Mouse (Mus musculus) embryonic facial prominence, embryonic 11.5 days (tissue): ENCODE results near the gene Nfib. TPM values are rescaled to one million over a fixed set of nuclear protein-coding genes. Genes with fewer than 3 reads are reported as not detected.

Experiments used
- ATAC-seq: fragments of 200-750 bp; cut with Nextera tagmentation; replicated peaks from 2 replicates; pipeline ENCODE4 v1.8.0; 2017; ENCODE audit warnings: low read depth; ENCODE audit not compliant: insufficient number of reproducible peaks, low FRiP score, low TSS enrichment
- DNase-seq: peaks from one replicate; pipeline ENCODE4 v3.0.0-alpha.2; 2015; ENCODE audit warnings: low spot score
- H3K27ac ChIP-seq: fragments of 300-500 bp; sonication (generic); replicated peaks from 2 replicates; pipeline ENCODE4 v1.5.1; 2014; ENCODE audit warnings: mild to moderate bottlenecking, low read depth, low read length, control low read depth
- H3K27me3 ChIP-seq: fragments of 300-500 bp; sonication (generic); 2 replicates; pipeline ENCODE4 v1.6.1; 2014; ENCODE audit warnings: mild to moderate bottlenecking, low read length, moderate library complexity, mixed read lengths; ENCODE audit not compliant: control insufficient read depth, insufficient read depth
- H3K36me3 ChIP-seq: fragments of 300-500 bp; sonication (generic); replicated peaks from 2 replicates; pipeline ENCODE4 v1.6.1; 2014; ENCODE audit warnings: low read depth, mild to moderate bottlenecking, low read length, moderate library complexity, mixed read lengths; ENCODE audit not compliant: control insufficient read depth, insufficient read depth
- H3K4me1 ChIP-seq: fragments of 300-500 bp; sonication (generic); 2 replicates; pipeline ENCODE4 v1.6.1; 2014; ENCODE audit warnings: low read length, mixed read lengths; ENCODE audit not compliant: control insufficient read depth, insufficient read depth
- H3K4me2 ChIP-seq: fragments of 300-500 bp; sonication (generic); 2 replicates; pipeline ENCODE4 v1.6.1; 2014; ENCODE audit warnings: low read depth, mild to moderate bottlenecking, control low read depth, low read length, moderate library complexity
- H3K4me3 ChIP-seq: fragments of 300-500 bp; sonication (generic); 2 replicates; pipeline ENCODE4 v1.5.1; 2014; ENCODE audit warnings: low read depth, low read length, control low read depth
- H3K9ac ChIP-seq: fragments of 300-500 bp; sonication (generic); replicated peaks from 2 replicates; pipeline ENCODE4 v1.6.1; 2014; ENCODE audit warnings: mild to moderate bottlenecking, control low read depth, low read length
- H3K9me3 ChIP-seq: fragments of 300-500 bp; sonication (generic); replicated peaks from 2 replicates; pipeline ENCODE4 v1.6.1; 2016; ENCODE audit warnings: mild to moderate bottlenecking, low read length, inconsistent platforms, mixed read lengths; ENCODE audit not compliant: control insufficient read depth
- WGBS: fragments of 180-500 bp; shearing (Covaris S2); extraction: QIAGEN DNeasy Blood & Tissue Kit; methylation state at CpG from one replicate; pipeline ENCODE4 v1.1.7; 2014; 5-methylcytosine and 5-hydroxymethylcytosine counted together
- polyA plus RNA-seq: library from polyadenylated mRNA; unstranded; fragments of >200 nt; fragmentation: Nextera tagmentation; extraction: Ambion mirVana; gene quantifications from 2 replicates; pipeline ENCODE4 v1.2.1, GENCODE M21; 2014

Nfib gene
- polyA plus RNA-seq, 1 experiment from 2014 or later = 30.9 TPM

DNA sequence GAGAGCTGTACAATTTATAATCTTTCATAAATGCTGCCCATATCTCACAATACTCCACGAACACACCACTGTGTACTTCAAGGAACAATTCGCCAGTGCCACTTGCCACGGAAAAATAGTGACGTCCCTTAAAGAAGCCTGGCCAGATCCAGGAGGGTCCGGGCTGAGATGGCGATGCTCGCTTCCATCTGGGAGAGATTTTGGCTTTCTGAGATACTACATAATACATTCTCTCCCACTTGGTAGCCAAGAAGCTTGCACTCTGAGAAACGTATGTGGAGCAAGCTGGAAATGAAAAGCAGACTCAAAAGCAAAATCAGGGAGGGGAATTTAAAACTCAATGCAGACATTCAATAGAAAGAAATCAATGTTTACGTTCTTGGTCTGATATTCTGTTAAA is 313.1 kb downstream of the Nfib start:
- DNase-seq (peak; percentile 52), ATAC-seq (no peak)
- Histone ChIP-seq H3K9ac (no peak overlapping the region), H3K27me3 (no peaks in the 10 kb centered on the region), H3K27ac (no peak overlapping the region), H3K36me3 (no peaks in the 10 kb centered on the region), H3K4me3 (no peak overlapping the region), H3K4me2 (no peak overlapping the region), H3K9me3 (no peaks in the 10 kb centered on the region), H3K4me1 (no peaks in the 10 kb centered on the region)
- 62% methylated on average over 9 of the region's 9 CpGs for WGBS

DNA sequence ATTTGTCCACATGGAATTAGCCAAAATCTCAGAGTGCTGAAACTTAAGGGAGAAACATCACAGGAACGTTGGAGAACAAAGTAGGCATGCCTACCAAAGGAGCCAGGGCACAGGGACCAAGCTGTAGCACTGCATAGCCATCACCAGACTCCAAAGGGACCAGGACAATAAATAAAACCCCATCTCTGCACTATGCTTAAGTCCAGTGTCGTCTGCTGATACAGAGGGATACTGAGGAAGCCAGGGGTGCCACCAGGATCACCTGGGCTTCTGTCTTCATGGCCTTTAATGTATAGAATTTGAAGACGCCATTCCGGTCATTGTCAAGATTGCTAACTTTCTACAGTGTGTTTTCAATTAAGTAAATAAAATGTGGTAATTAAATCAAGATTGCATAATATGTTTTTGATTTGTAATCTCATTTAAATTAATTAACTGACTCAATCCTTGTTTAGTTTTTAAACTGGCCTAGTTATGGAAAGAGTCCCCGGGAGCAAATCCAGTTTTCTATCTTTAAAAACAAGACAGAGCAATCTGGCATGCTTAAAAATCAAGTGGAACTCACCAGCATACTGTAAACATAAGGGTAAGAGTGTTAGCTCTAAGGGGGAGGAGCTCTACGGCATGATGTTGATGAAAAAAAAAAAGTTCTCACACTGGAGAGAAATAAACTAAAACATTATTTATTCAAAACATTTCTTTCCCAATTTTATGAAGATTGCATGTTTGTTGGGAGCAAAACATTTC is 313.7 kb downstream of the Nfib start:
- ATAC-seq (no peak), DNase-seq (no peak)
- no peaks in the 10 kb centered on the region for H3K27me3 ChIP-seq
- no peak overlapping the region for H3K4me3 ChIP-seq
- no peak overlapping the region for H3K9ac ChIP-seq
- H3K9me3 ChIP-seq = no peaks in the 10 kb centered on the region
- H3K36me3 ChIP-seq = no peaks in the 10 kb centered on the region
- no peak overlapping the region for H3K27ac ChIP-seq
- 56% methylated on average over 6 of the region's 6 CpGs for WGBS
- no peaks in the 10 kb centered on the region for H3K4me1 ChIP-seq
- H3K4me2 ChIP-seq = no peak overlapping the region

DNA sequence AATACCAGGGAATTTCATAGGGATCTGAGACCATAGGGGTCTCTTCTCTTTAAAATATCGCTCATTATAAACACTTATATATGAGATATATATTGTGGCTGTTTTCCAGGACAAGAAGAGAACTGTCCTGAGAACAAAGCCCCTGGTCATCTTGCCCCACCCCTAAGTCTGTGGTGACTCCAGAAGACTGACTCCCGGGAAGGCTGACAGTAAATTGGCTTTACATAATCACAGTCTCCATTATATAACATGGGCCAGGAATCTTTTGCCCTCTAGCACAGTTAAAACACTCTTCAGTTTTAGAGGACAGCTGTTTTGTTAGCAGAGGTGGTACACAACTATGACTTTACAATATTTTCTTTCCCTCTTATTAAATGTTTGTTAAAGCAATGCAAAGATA is 315.0 kb downstream of the Nfib start:
- H3K4me3 ChIP-seq = no peak overlapping the region
- WGBS = 48% methylated on average over 2 of the region's 2 CpGs
- H3K27me3 ChIP-seq = no peaks in the 10 kb centered on the region
- no peak for ATAC-seq
- no peak overlapping the region for H3K27ac ChIP-seq
- H3K9ac ChIP-seq = no peak overlapping the region
- no peaks in the 10 kb centered on the region for H3K9me3 ChIP-seq
- H3K36me3 ChIP-seq = no peaks in the 10 kb centered on the region
- H3K4me1 ChIP-seq = no peaks in the 10 kb centered on the region
- no peak overlapping the region for H3K4me2 ChIP-seq
- DNase-seq = no peak

DNA sequence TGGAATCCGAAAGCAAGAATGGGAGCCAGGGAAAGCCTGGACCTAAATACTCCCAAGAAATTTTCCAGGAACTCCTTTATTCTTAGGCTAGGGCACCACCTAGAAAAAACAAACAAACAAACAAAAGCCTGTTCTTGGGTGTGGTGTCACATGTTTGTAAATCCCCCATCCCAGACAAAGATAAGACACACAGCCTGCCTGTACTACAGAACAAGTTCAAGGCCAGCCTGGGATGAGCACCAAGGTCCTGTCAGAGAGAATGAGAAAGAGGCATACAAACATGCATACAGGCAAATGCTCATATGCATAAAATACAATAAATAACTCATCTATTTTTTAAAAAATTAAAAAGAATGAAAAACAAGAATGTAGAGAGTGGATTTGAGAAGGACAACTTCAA is 315.7 kb downstream of the Nfib start:
- H3K4me3 ChIP-seq = no peak overlapping the region
- no peaks in the 10 kb centered on the region for H3K27me3 ChIP-seq
- H3K36me3 ChIP-seq = no peaks in the 10 kb centered on the region
- H3K27ac ChIP-seq = no peak overlapping the region
- H3K4me1 ChIP-seq = no peaks in the 10 kb centered on the region
- WGBS = 97% methylated on average over 1 of the region's 1 CpGs
- DNase-seq (no peak), ATAC-seq (no peak)
- H3K9me3 ChIP-seq = no peaks in the 10 kb centered on the region
- no peak overlapping the region for H3K4me2 ChIP-seq
- no peak overlapping the region for H3K9ac ChIP-seq

DNA sequence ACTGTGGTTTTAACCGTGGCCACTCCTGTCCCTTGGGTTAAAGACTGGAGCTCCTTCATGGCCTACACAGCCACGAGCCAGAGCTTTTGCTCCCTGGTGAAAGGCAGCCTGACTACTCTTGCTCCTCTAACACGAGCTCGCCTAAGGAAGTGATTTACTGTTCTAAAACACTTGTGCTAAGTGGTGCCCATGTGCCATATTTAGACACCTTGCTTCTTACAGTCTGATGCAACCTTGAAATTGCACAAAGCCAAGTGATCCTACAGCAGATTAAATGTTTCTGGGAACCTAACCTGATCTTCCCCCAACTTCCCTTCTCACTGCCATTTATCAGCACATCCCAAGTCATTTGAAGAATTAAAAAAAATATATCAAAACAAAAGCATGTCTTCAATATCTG is 317.9 kb downstream of the Nfib start:
- no peaks in the 10 kb centered on the region for H3K27me3 ChIP-seq
- WGBS = 83% methylated on average over 4 of the region's 4 CpGs
- no peak for DNase-seq
- H3K4me2 ChIP-seq = no peak overlapping the region
- H3K4me1 ChIP-seq = no peaks in the 10 kb centered on the region
- H3K36me3 ChIP-seq = no peaks in the 10 kb centered on the region
- H3K9ac ChIP-seq = no peak overlapping the region
- H3K27ac ChIP-seq = no peak overlapping the region
- no peaks in the 10 kb centered on the region for H3K9me3 ChIP-seq
- no peak for ATAC-seq
- no peak overlapping the region for H3K4me3 ChIP-seq

DNA sequence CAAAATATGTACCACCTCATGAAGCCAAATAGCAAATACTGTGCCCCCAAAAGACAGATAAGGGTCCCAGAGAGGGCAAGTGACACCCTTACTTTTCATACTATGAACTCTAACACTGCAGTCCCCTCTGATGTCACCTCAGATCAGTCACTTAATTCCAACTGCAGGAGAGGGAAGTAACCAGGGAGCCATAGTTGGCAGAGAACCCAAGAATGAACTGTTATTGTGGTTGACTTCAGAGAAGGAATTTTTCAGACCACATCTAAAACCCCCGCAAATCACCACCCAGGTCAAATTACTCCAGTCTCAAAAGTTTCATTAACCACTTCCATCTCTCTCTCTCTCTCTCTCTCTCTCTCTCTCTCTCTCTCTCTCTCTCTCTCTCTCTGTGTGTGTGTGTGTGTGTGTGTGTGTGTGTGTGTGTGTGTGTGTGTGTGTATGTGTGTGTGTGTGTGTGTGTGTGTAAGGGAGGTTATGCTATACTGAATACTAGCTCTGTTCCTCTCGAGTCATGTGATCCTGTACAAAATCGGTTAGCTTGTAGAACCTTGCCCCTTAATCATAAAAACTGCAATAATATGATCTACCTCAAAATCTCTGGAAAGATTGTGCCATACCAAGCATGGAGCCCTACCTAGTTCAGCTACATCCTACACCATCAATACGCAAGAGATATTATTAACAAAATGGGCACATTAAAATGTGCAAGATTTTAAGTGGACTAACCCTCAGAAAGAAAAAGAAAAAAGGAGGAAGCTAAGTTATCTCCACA is 319.1 kb downstream of the Nfib start:
- Histone ChIP-seq H3K4me3 (no peak overlapping the region), H3K4me1 (no peaks in the 10 kb centered on the region), H3K9me3 (no peaks in the 10 kb centered on the region), H3K36me3 (no peaks in the 10 kb centered on the region), H3K4me2 (no peak overlapping the region), H3K27ac (no peak overlapping the region), H3K9ac (no peak overlapping the region), H3K27me3 (no peaks in the 10 kb centered on the region)
- ATAC-seq = no peak
- DNase-seq = peak; percentile 66
- WGBS = 64% methylated on average over 4 of the region's 4 CpGs

DNA sequence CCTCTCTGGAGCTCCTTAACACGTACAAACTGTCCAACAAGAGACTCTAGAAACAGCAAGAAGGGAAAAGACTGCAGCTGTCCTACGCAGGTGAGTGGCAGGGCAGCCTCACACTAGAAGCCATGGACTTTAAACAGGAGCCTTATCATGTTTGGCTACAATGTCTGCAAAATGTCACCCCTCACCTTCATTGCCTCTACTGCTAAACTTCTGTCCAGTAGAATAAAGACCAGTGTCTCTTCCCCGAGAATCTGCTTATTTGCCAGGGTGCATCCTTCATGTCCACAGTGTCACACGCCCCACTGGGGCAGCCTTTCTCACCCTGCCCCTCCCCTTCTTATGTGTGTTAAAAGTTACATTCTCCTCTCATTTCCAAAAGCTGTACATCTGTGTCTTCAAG is 319.9 kb downstream of the Nfib start:
- Histone ChIP-seq H3K4me3 (no peak overlapping the region), H3K4me1 (no peaks in the 10 kb centered on the region), H3K9me3 (no peaks in the 10 kb centered on the region), H3K4me2 (no peak overlapping the region), H3K36me3 (no peaks in the 10 kb centered on the region; the same call in 1 of the 2 replicates), H3K9ac (no peak overlapping the region), H3K27ac (no peak overlapping the region), H3K27me3 (no peaks in the 10 kb centered on the region)
- ATAC-seq = no peak
- DNase-seq = no peak
- 79% methylated on average over 4 of the region's 4 CpGs for WGBS

DNA sequence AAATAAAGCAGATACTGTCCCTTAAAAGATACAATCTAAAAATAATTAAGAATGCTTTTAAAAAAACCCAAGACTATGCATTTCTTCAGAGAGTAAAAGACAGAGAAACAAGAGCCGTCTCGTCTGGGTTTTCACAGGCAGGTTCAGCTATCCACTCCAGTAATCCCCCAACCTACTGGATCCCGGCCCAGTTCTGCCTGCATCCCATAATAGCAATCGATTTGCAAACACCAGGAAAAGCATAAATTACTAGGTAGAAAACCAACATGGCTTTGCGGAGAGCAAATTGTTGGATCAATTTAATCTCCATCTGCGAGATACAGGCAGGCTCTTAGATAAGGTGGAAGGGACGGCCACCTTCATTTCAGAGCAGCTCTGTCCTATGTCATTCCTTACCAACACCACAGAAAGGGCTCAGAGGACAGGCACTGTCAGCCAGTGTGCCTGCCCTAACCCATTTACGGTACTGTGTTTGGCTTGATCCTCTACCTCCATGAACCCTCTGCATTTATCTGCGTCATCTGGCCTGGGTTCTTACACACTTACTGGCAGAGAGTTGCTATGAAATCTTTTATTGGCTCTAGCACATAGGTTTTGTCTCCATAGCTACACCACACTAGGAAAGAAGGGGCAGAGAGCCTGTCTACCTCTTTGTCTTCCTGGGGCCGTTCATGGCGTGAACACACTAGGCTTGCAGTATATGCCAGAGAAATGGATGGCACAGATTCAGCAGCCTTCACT is 321.4 kb downstream of the Nfib start:
- 81% methylated on average over 11 of the region's 11 CpGs for WGBS
- no peak overlapping the region for H3K27ac ChIP-seq
- no peak for DNase-seq

More for the DNA sequence above, 321.4 kb downstream of the Nfib start:
- Histone ChIP-seq H3K4me3 (no peak overlapping the region), H3K36me3 (no peaks in the 10 kb centered on the region; the same call in 1 of the 2 replicates), H3K4me1 (no peaks in the 10 kb centered on the region), H3K9ac (no peak overlapping the region), H3K4me2 (no peak overlapping the region), H3K27me3 (no peaks in the 10 kb centered on the region), H3K9me3 (no peaks in the 10 kb centered on the region)
- no peak for ATAC-seq
